In genomic region chr4:64535554-64536253, GRCm38 (mm10) we compare ENCODE assay signal across 21 mouse cellular contexts.
DNase-seq lines count a peak whose midpoint lies in the region; ATAC-seq and TF ChIP-seq lines count a peak whose summit lies in the region.
"Had no signal": no experiment of that assay in that cellular context is flagged by ENCODE, and none has a peak within 500 bp of the region (broad histone marks: within the 10 kb centered on the region; RNA-seq: fewer than 3 reads in every experiment).

No protein-coding gene starts in this region.

- 0 out of 2 replicates have a peak, but pooled peaks have one; percentile 35 for ATAC-seq in kidney, postnatal 0 days (replicated peaks; ENCODE audit: low FRiP score, low read depth)
- peak; percentile 72 for ATAC-seq in embryonic facial prominence, embryonic 14.5 days (ENCODE audit: low read depth)
- ATAC-seq: intestine, embryonic 16.5 days; midbrain, embryonic 13.5 days had no signal

- no peak overlapping the region for H3K4me2 ChIP-seq in kidney, postnatal 0 days (ENCODE audit: low read length)
- H3K4me2 ChIP-seq in embryonic facial prominence, embryonic 14.5 days (ENCODE audit: low read depth, low read length) = no peak overlapping the region
- H3K4me2 ChIP-seq: forebrain, embryonic 12.5 days; hindbrain, embryonic 14.5 days; liver, embryonic 11.5 days; midbrain, embryonic 13.5 days had no signal

- no peaks in the 10 kb centered on the region for H3K9me3 ChIP-seq in kidney, postnatal 0 days (replicated peaks; ENCODE audit: low read length)
- no peaks in the 10 kb centered on the region for H3K9me3 ChIP-seq in embryonic facial prominence, embryonic 14.5 days (ENCODE audit: control insufficient read depth, low read length)
- H3K9me3 ChIP-seq: forebrain, embryonic 12.5 days; heart, embryonic 10.5 days; midbrain, embryonic 13.5 days had no signal

- no peak for TF ChIP-seq CTCF in kidney, postnatal 0 days (IDR thresholded peaks at IDR 0.05; ENCODE audit: low read depth)

- no peaks in the 10 kb centered on the region for H3K4me1 ChIP-seq in kidney, postnatal 0 days (replicated peaks; ENCODE audit: insufficient read depth, low read length)
- H3K4me1 ChIP-seq in embryonic facial prominence, embryonic 14.5 days (ENCODE audit: control insufficient read depth, insufficient read depth, low read length) = peaks cover 6% of the 10 kb centered on the region; the same call in 1 of the 2 replicates
- H3K4me1 ChIP-seq: forebrain, embryonic 12.5 days; heart, embryonic 10.5 days; midbrain, embryonic 13.5 days had no signal

- no peak overlapping the region for H3K27ac ChIP-seq in kidney, postnatal 0 days
- no peak overlapping the region for H3K27ac ChIP-seq in embryonic facial prominence, embryonic 14.5 days (replicated peaks; ENCODE audit: low read depth, low read length)
- H3K27ac ChIP-seq: forebrain, embryonic 12.5 days; heart, embryonic 10.5 days; hindbrain, embryonic 14.5 days; macrophage; midbrain, embryonic 13.5 days had no signal

- 50% methylated on average over 6 of the region's 6 CpGs for WGBS in kidney, postnatal 0 days
- 20% methylated on average over 6 of the region's 6 CpGs for WGBS in embryonic facial prominence, embryonic 14.5 days

- no peaks in the 10 kb centered on the region for H3K36me3 ChIP-seq in kidney, postnatal 0 days (ENCODE audit: insufficient read depth, low read length)
- no peaks in the 10 kb centered on the region for H3K36me3 ChIP-seq in embryonic facial prominence, embryonic 14.5 days (ENCODE audit: control insufficient read depth, insufficient read depth, low read length)
- H3K36me3 ChIP-seq: forebrain, embryonic 12.5 days; heart, embryonic 10.5 days; midbrain, embryonic 13.5 days had no signal

- H3K27me3 ChIP-seq in kidney, postnatal 0 days (ENCODE audit: insufficient read depth, low read length) = no peaks in the 10 kb centered on the region
- no peaks in the 10 kb centered on the region for H3K27me3 ChIP-seq in embryonic facial prominence, embryonic 14.5 days (replicated peaks; ENCODE audit: control insufficient read depth, insufficient read depth, low read length)
- H3K27me3 ChIP-seq: forebrain, embryonic 12.5 days; midbrain, embryonic 13.5 days had no signal

- H3K4me3 ChIP-seq in kidney, postnatal 0 days (replicated peaks; ENCODE audit: low read depth, low read length) = no peak overlapping the region
- H3K4me3 ChIP-seq in embryonic facial prominence, embryonic 14.5 days (ENCODE audit: low read depth, low read length) = no peak overlapping the region
- H3K4me3 ChIP-seq: forebrain, embryonic 12.5 days; heart, embryonic 10.5 days; midbrain, embryonic 13.5 days had no signal

- H3K9ac ChIP-seq in kidney, postnatal 0 days (ENCODE audit: low read depth, low read length) = no peak overlapping the region
- H3K9ac ChIP-seq in embryonic facial prominence, embryonic 14.5 days (ENCODE audit: low read depth, low read length) = no peak overlapping the region
- H3K9ac ChIP-seq: forebrain, embryonic 12.5 days; hindbrain, embryonic 14.5 days; midbrain, embryonic 13.5 days had no signal

- peak; percentile 34 for DNase-seq in adrenal gland, postnatal 14 days
- DNase-seq in adrenal gland, postnatal 25 days = no peak
- peak; percentile 49 for DNase-seq in kidney, postnatal 0 days (ENCODE audit: low spot score)
- no peak for DNase-seq in kidney, adult 9 months
- DNase-seq in embryonic facial prominence, embryonic 14.5 days (ENCODE audit: low spot score) = peak; percentile 76
- peak; percentile 5 to 16 for DNase-seq in kidney, postnatal 4 days
- DNase-seq in frontal cortex, postnatal 36 days (ENCODE audit: low spot score in 2 of 2) = no peak
- DNase-seq in adipocyte (ENCODE audit: low spot score) = no peak
- DNase-seq: cerebellum, adult 11 months; cerebellum, postnatal 14 days; heart, postnatal 10 days; layer of hippocampus, adult 9-11 months; lung, adult 2 months; right cerebral cortex, postnatal 4 days had no signal

Comparison
In these comparisons a context has a peak if more than half of its experiments do, and no peak if none do; other contexts are left out.
1. DNase-seq: peak in adrenal gland, postnatal 14 days (single experiment), kidney, postnatal 0 days (single experiment), embryonic facial prominence, embryonic 14.5 days (single experiment) and kidney, postnatal 4 days (2 of 2); none in adrenal gland, postnatal 25 days (single experiment), kidney, adult 9 months (single experiment), frontal cortex, postnatal 36 days (0 of 2) and adipocyte (single experiment).